Mouse (Mus musculus) midbrain, embryonic 16.5 days (tissue): Measurements from ENCODE around the gene Slc45a2. TPM values are rescaled to one million over a fixed set of nuclear protein-coding genes. Genes with fewer than 3 reads are reported as not detected.

Source experiments
- ATAC-seq: fragments of 200-750 bp; cut with Nextera tagmentation; 2 replicates; pipeline ENCODE4 v1.8.0; 2017; ENCODE audit warnings: moderate TSS enrichment
- H3K27ac ChIP-seq: fragments of 300-500 bp; sonication (generic); 2 replicates; pipeline ENCODE4 v1.5.1; 2014; ENCODE audit warnings: mild to moderate bottlenecking, low read length, mixed read lengths
- H3K27me3 ChIP-seq: fragments of 300-500 bp; sonication (generic); 2 replicates; pipeline ENCODE4 v1.6.1; 2014; ENCODE audit warnings: low read depth, low read length, mixed read lengths; ENCODE audit not compliant: control insufficient read depth, insufficient read depth
- H3K36me3 ChIP-seq: fragments of 300-500 bp; sonication (generic); 2 replicates; pipeline ENCODE4 v1.6.1; 2014; ENCODE audit warnings: mild to moderate bottlenecking, low read length, moderate library complexity, mixed read lengths; ENCODE audit not compliant: control insufficient read depth, insufficient read depth
- H3K4me1 ChIP-seq: fragments of 300-500 bp; sonication (generic); 2 replicates; pipeline ENCODE4 v1.6.1; 2014; ENCODE audit warnings: mild to moderate bottlenecking, low read length, mixed read lengths; ENCODE audit not compliant: control insufficient read depth, insufficient read depth
- H3K4me2 ChIP-seq: fragments of 300-500 bp; sonication (generic); 2 replicates; pipeline ENCODE4 v1.6.1; 2014; ENCODE audit warnings: mild to moderate bottlenecking, low read length, mixed read lengths
- H3K4me3 ChIP-seq: fragments of 300-500 bp; sonication (generic); 2 replicates; pipeline ENCODE4 v1.5.1; 2014; ENCODE audit warnings: low read depth, mild to moderate bottlenecking, low read length, moderate library complexity, mixed read lengths
- H3K9ac ChIP-seq: fragments of 300-500 bp; sonication (generic); 2 replicates; pipeline ENCODE4 v1.6.1; 2014; ENCODE audit warnings: low read depth, low read length, mixed read lengths
- H3K9me3 ChIP-seq: fragments of 300-500 bp; sonication (generic); replicated peaks from 2 replicates; pipeline ENCODE4 v1.6.1; 2014; ENCODE audit warnings: mild to moderate bottlenecking, low read length, mixed read lengths; ENCODE audit not compliant: control insufficient read depth, poor library complexity, severe bottlenecking
- WGBS: fragments of 180-500 bp; shearing (Covaris S2); extraction: QIAGEN DNeasy Blood & Tissue Kit; methylation state at CpG from one replicate; pipeline ENCODE4 v1.1.7; 2014; 5-methylcytosine and 5-hydroxymethylcytosine counted together
- polyA plus RNA-seq: library from polyadenylated mRNA; unstranded; fragments of >200 nt; fragmentation: Nextera tagmentation; extraction: Ambion mirVana; gene quantifications from 2 replicates; pipeline ENCODE4 v1.2.1, GENCODE M21; 2015

Slc45a2 gene
- polyA plus RNA-seq, 1 experiment from 2014 or later: not detected

- H3K27ac ChIP-seq: no peak overlapping the region
- H3K4me2 ChIP-seq: no peak overlapping the region
- H3K9ac ChIP-seq: no peak overlapping the region
- WGBS: 84% methylated on average over 2 of the region's 2 CpGs
- H3K9me3 ChIP-seq: no peaks in the 10 kb centered on the region
- H3K4me1 ChIP-seq: peaks cover 15% of the 10 kb centered on the region; the same call in 1 of the 2 replicates
- H3K36me3 ChIP-seq: no peaks in the 10 kb centered on the region
- no peak overlapping the region for H3K4me3 ChIP-seq
- H3K27me3 ChIP-seq: peaks cover 16% of the 10 kb centered on the region
- ATAC-seq: no peak
Observed at GRCm38 (mm10) chr15:11041229-11041628, 40.7 kb downstream of the Slc45a2 start.

- no peak for ATAC-seq
- H3K27me3 ChIP-seq: 0 out of 2 replicates have a peak, but pooled peaks cover under 1% of the 10 kb centered on the region
- no peaks in the 10 kb centered on the region for H3K9me3 ChIP-seq
- no peaks in the 10 kb centered on the region for H3K36me3 ChIP-seq
- no peak overlapping the region for H3K27ac ChIP-seq
- H3K9ac ChIP-seq: no peak overlapping the region
- no peaks in the 10 kb centered on the region for H3K4me1 ChIP-seq
- no peak overlapping the region for H3K4me3 ChIP-seq
- H3K4me2 ChIP-seq: no peak overlapping the region
- WGBS: 88% methylated on average over 5 of the region's 5 CpGs
Observed at GRCm38 (mm10) chr15:11042828-11043227, 42.3 kb downstream of the Slc45a2 start.

- no peak overlapping the region for H3K4me3 ChIP-seq
- H3K9me3 ChIP-seq: no peaks in the 10 kb centered on the region
- H3K4me2 ChIP-seq: no peak overlapping the region
- ATAC-seq: peak; percentile 66; the same call in 1 of the 2 replicates
- no peak overlapping the region for H3K9ac ChIP-seq
- no peaks in the 10 kb centered on the region for H3K27me3 ChIP-seq
- H3K27ac ChIP-seq: no peak overlapping the region; the same call in 1 of the 2 replicates
- 22% methylated on average over 10 of the region's 10 CpGs for WGBS
- no peaks in the 10 kb centered on the region for H3K36me3 ChIP-seq
- H3K4me1 ChIP-seq: peaks cover 7% of the 10 kb centered on the region
Observed at GRCm38 (mm10) chr15:11053678-11054439, 53.3 kb downstream of the Slc45a2 start.

- H3K36me3 ChIP-seq: no peaks in the 10 kb centered on the region
- WGBS: 52% methylated on average over 7 of the region's 7 CpGs
- no peaks in the 10 kb centered on the region for H3K27me3 ChIP-seq
- peak; percentile 11; the same call in 1 of the 2 replicates for ATAC-seq
- no peak overlapping the region for H3K9ac ChIP-seq
- H3K4me2 ChIP-seq: no peak overlapping the region
- peaks cover 7% of the 10 kb centered on the region for H3K4me1 ChIP-seq
- H3K27ac ChIP-seq: no peak overlapping the region
- no peaks in the 10 kb centered on the region for H3K9me3 ChIP-seq
- no peak overlapping the region for H3K4me3 ChIP-seq
Observed at GRCm38 (mm10) chr15:11054440-11055080, 54.0 kb downstream of the Slc45a2 start.

GRCm38 (mm10) chr15:11062903-11063302, 62.4 kb downstream of the Slc45a2 start:
- Histone ChIP-seq H3K27ac (no peak overlapping the region), H3K9me3 (no peaks in the 10 kb centered on the region), H3K4me2 (no peak overlapping the region), H3K36me3 (no peaks in the 10 kb centered on the region), H3K4me3 (no peak overlapping the region), H3K27me3 (no peaks in the 10 kb centered on the region), H3K9ac (no peak overlapping the region), H3K4me1 (peaks cover 22% of the 10 kb centered on the region)
- 84% methylated on average over 1 of the region's 1 CpGs for WGBS
- no peak for ATAC-seq

- 19% methylated on average over 2 of the region's 2 CpGs for WGBS
- H3K4me1 ChIP-seq: peaks cover 22% of the 10 kb centered on the region
- no peaks in the 10 kb centered on the region for H3K9me3 ChIP-seq
- H3K36me3 ChIP-seq: no peaks in the 10 kb centered on the region
- H3K27ac ChIP-seq: no peak overlapping the region
- H3K9ac ChIP-seq: no peak overlapping the region
- ATAC-seq: no peak
- no peak overlapping the region for H3K4me3 ChIP-seq
- H3K4me2 ChIP-seq: no peak overlapping the region; the same call in 1 of the 2 replicates
- H3K27me3 ChIP-seq: no peaks in the 10 kb centered on the region
Observed at GRCm38 (mm10) chr15:11064160-11064557, 63.6 kb downstream of the Slc45a2 start.

- peak within 1 kb of the TSS; percentile 39 for H3K9ac ChIP-seq
- H3K4me1 ChIP-seq: peaks cover 22% of the 10 kb centered on the region
- peak within 1 kb of the TSS; percentile 25 for H3K4me3 ChIP-seq
- no peaks in the 10 kb centered on the region for H3K9me3 ChIP-seq
- no peaks in the 10 kb centered on the region for H3K36me3 ChIP-seq
- H3K27ac ChIP-seq: peak within 1 kb of the TSS; percentile 30; the same call in 1 of the 2 replicates
- peak within 1 kb of the TSS; percentile 64 for H3K4me2 ChIP-seq
- peak; percentile 78 for ATAC-seq
- no peaks in the 10 kb centered on the region for H3K27me3 ChIP-seq
- WGBS: 2% methylated on average over 24 of the region's 25 CpGs
Observed at GRCm38 (mm10) chr15:11064558-11065411, 64.3 kb downstream of the Slc45a2 start, which contains the start of gene Adamts12. Gene Adamts12, plus strand, starts transcription at chr15:11064790.

- Histone ChIP-seq H3K4me1 (peaks cover 22% of the 10 kb centered on the region), H3K9me3 (no peaks in the 10 kb centered on the region), H3K4me2 (peak overlapping the region; percentile 64), H3K4me3 (peak overlapping the region; percentile 25), H3K9ac (peak overlapping the region; percentile 39), H3K27ac (no peak overlapping the region), H3K27me3 (no peaks in the 10 kb centered on the region), H3K36me3 (no peaks in the 10 kb centered on the region)
- ATAC-seq: peak; percentile 41; the same call in 1 of the 2 replicates
- WGBS: 7% methylated on average over 9 of the region's 9 CpGs
Observed at GRCm38 (mm10) chr15:11065528-11066171, 65.1 kb downstream of the Slc45a2 start.
